8 mouse cellular contexts compared by ENCODE assay signal in the genomic region with DNA sequence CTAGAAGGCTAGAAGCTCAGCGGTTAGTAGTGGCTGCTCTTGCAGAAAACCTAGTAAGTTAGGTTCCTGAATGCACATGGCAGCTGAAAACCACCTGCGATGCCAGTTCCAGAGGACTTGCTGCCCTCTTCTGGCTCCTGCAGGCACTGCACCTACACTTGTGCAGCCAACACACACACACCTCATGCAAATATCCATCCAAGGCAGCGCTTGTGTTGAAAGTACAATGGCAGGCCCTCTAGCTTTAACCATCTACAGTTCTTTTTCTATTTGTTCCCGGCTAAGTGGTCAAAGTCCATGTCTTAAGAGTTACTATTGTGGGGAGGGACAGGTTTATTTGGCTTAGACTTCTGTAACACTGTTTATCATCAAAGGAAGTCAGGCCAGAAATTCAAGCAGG. TPM values are rescaled to one million over a fixed set of nuclear protein-coding genes. Genes with fewer than 3 reads are reported as not detected.
A peak's percentile ranks its signal among the peaks of the same experiment; 100 is the strongest.
DNase-seq lines count a peak whose midpoint lies in the region; ATAC-seq and TF ChIP-seq lines count a peak whose summit lies in the region.
"Had no signal": no experiment of that assay in that cellular context is flagged by ENCODE, and none has a peak within 500 bp of the region (broad histone marks: within the 10 kb centered on the region; RNA-seq: fewer than 3 reads in every experiment).

No protein-coding gene starts in this region.

- H3K9ac ChIP-seq in kidney, embryonic 16.5 days (replicated peaks; ENCODE audit: low read length) = no peak overlapping the region
- no peak overlapping the region for H3K9ac ChIP-seq in lung, postnatal 0 days (replicated peaks; ENCODE audit: low read depth)
- H3K9ac ChIP-seq: neural tube, embryonic 12.5 days had no signal

- no peak for TF ChIP-seq POLR2A in kidney, adult 2 months (IDR thresholded peaks at IDR 0.05; ENCODE audit: low read depth, low read length)

- H3K27ac ChIP-seq in kidney, adult 2 months (ENCODE audit: insufficient read depth, low read depth, low read length) = no peak overlapping the region
- H3K27ac ChIP-seq in kidney, embryonic 16.5 days (ENCODE audit: low read length) = no peak overlapping the region
- H3K27ac ChIP-seq in lung, postnatal 0 days (ENCODE audit: low read length) = no peak overlapping the region
- H3K27ac ChIP-seq: neural tube, embryonic 12.5 days had no signal

- H3K4me3 ChIP-seq in kidney, adult 2 months (ENCODE audit: insufficient read depth, low read depth, low read length) = no peak overlapping the region
- no peak overlapping the region for H3K4me3 ChIP-seq in kidney, embryonic 16.5 days (ENCODE audit: low read length)
- H3K4me3 ChIP-seq in lung, postnatal 0 days (ENCODE audit: low read depth, low read length) = no peak overlapping the region
- H3K4me3 ChIP-seq: neural tube, embryonic 12.5 days had no signal

- peak; percentile 80 for DNase-seq in kidney, adult 2 months
- DNase-seq in CD8-positive naive resting alpha-beta T cell, adult 2 months (ENCODE audit: low read depth in 2 of 2, low spot score in 2 of 2) = peak; percentile 41 to 66
- peak; percentile 64 for DNase-seq in WW6 (ENCODE audit: low read depth, low spot score)
- peak; percentile 56 for DNase-seq in lung, postnatal 0 days (ENCODE audit: low spot score)
- DNase-seq in splenic B cell, adult 2 months (ENCODE audit: low read depth, low spot score) = peak; percentile 85

- no peak overlapping the region for H3K4me2 ChIP-seq in kidney, embryonic 16.5 days (replicated peaks; ENCODE audit: low read depth, low read length)
- no peak overlapping the region for H3K4me2 ChIP-seq in lung, postnatal 0 days (replicated peaks; ENCODE audit: low read depth, low read length)
- H3K4me2 ChIP-seq: neural tube, embryonic 12.5 days had no signal

- H3K9me3 ChIP-seq in kidney, embryonic 16.5 days (ENCODE audit: low read length) = no peaks in the 10 kb centered on the region
- no peaks in the 10 kb centered on the region for H3K9me3 ChIP-seq in lung, postnatal 0 days (ENCODE audit: low read length)
- H3K9me3 ChIP-seq: neural tube, embryonic 12.5 days had no signal

- peaks cover 4% of the 10 kb centered on the region; the same call in 1 of the 2 replicates for H3K36me3 ChIP-seq in kidney, adult 2 months (ENCODE audit: control insufficient read depth, insufficient read depth, low read length)
- peaks cover 63% of the 10 kb centered on the region for H3K36me3 ChIP-seq in kidney, embryonic 16.5 days (ENCODE audit: insufficient read depth, low read length)
- H3K36me3 ChIP-seq in lung, postnatal 0 days (ENCODE audit: insufficient read depth, low read length) = peaks cover 15% of the 10 kb centered on the region
- H3K36me3 ChIP-seq in splenic B cell, adult 2 months (ENCODE audit: control insufficient read depth, insufficient read depth, low read length, poor library complexity, severe bottlenecking) = peaks cover 19% of the 10 kb centered on the region

- peak; percentile 89 for TF ChIP-seq CTCF in kidney, adult 2 months (conservative IDR thresholded peaks at IDR 0.05; ENCODE audit: insufficient read depth, insufficient read length, low read depth, low read length)
- TF ChIP-seq CTCF in lung, postnatal 0 days (IDR thresholded peaks at IDR 0.05) = peak; percentile 85

- no peak for ATAC-seq in kidney, embryonic 16.5 days (ENCODE audit: low FRiP score, low TSS enrichment)
- ATAC-seq in granulocyte monocyte progenitor cell, adult 5-6 weeks (replicated peaks; ENCODE audit: poor library complexity, severe bottlenecking) = peak; percentile 57
- no peak for ATAC-seq in lung, postnatal 0 days

- peaks cover 16% of the 10 kb centered on the region; the same call in 1 of the 2 replicates for H3K4me1 ChIP-seq in kidney, adult 2 months (ENCODE audit: control insufficient read depth, insufficient read depth, low read length)
- H3K4me1 ChIP-seq in kidney, embryonic 16.5 days (ENCODE audit: insufficient read depth, low read length) = peaks cover 21% of the 10 kb centered on the region
- H3K4me1 ChIP-seq in lung, postnatal 0 days (ENCODE audit: insufficient read depth, low read depth, low read length) = peaks cover 4% of the 10 kb centered on the region; the same call in 1 of the 2 replicates

- no peaks in the 10 kb centered on the region for H3K27me3 ChIP-seq in kidney, adult 2 months (replicated peaks; ENCODE audit: control insufficient read depth, insufficient read depth, low read length)
- no peaks in the 10 kb centered on the region for H3K27me3 ChIP-seq in kidney, embryonic 16.5 days (ENCODE audit: insufficient read depth, low read length)
- H3K27me3 ChIP-seq in lung, postnatal 0 days (replicated peaks; ENCODE audit: insufficient read depth, low read length) = no peaks in the 10 kb centered on the region
- no peaks in the 10 kb centered on the region for H3K27me3 ChIP-seq in splenic B cell, adult 2 months (ENCODE audit: control insufficient read depth, insufficient read depth, low read length, poor library complexity, severe bottlenecking)
- H3K27me3 ChIP-seq: neural tube, embryonic 12.5 days had no signal

- no peak for TF ChIP-seq EP300 in lung, postnatal 0 days (IDR thresholded peaks at IDR 0.05)

- 48% methylated on average over 4 of the region's 4 CpGs for WGBS in kidney, adult 2 months
- WGBS in kidney, embryonic 16.5 days = 86% methylated on average over 4 of the region's 4 CpGs
- 78% methylated on average over 4 of the region's 4 CpGs for WGBS in lung, postnatal 0 days

RNA-seq across cellular contexts. Expression of gene Rps17, which starts 5.3 kb away (rescaled TPM):
- 1,243 and 1,376 TPM in 2 replicates for polyA plus RNA-seq in kidney, adult 2 months (2012; rRNA removed)
- polyA plus RNA-seq in kidney, embryonic 16.5 days (2015; fragmentation: Nextera tagmentation; extraction: Ambion mirVana) = 1,196 and 1,210 TPM in 2 replicates
- total RNA-seq in granulocyte monocyte progenitor cell, adult 5-6 weeks (2014; fragmentation: Nextera tagmentation) = 4,638 and 5,139 TPM in 2 replicates
- 3,883 and 3,979 TPM in 2 replicates for total RNA-seq in granulocyte monocyte progenitor cell, adult 5-6 weeks (2017)
- 860 and 899 TPM in 2 replicates for polyA plus RNA-seq in lung, postnatal 0 days (2015; fragmentation: Nextera tagmentation; extraction: Ambion mirVana)
